Mouse (Mus musculus): Measurements from ENCODE around the gene Atmin.

The Atmin gene

GRCm38 (mm10) chr8:116951778-116952177, 8.6 kb downstream of the Atmin start:
- DNase-seq = no peak

DNA sequence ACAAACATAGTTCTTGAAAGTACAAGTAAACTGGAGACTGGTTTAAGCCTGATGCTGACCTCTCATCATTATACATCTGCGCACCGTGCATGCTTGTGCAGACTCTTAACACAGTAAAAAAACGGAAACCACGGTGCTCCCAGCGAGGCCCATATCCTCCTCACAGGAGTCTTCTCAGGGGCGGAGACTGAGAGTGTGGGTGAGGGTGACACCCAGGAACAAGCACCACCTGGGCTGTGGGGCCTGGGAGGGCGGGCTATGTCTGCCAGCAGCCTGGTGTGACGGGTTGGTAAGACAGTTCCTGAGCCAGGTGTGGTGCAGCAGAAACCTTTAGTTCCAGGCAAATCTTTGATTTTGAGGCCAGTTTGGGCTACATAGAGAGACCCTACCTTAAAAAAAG, 9.2 kb downstream of the Atmin start:
- DNase-seq = no peak

GRCm38 (mm10) chr8:116954415-116954814, 11.2 kb downstream of the Atmin start:
- peak; percentile 84 for DNase-seq

GRCm38 (mm10) chr8:116969531-116969930, 26.3 kb downstream of the Atmin start:
- DNase-seq = no peak

- no peak for DNase-seq
Observed at GRCm38 (mm10) chr8:116975066-116975465, 31.9 kb downstream of the Atmin start.

DNA sequence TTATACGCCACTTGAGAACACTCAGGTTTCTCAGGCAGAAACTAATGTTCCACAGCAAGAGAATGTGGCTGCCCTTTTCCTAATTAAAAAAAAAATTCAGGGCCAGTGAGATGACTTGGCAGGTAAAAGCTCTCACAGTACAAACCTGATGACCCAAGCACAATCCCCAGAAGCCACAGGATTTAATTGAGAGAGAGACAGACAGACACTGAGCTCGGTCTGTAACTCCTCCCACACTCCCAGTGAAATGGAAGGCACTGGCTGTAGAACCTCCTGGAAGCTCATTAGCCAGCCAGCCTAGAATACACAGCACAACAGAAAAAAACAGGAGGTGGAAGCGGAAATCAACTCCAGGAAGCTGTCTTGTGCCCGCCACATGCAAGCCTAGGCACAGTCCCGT, 32.4 kb downstream of the Atmin start:
- DNase-seq = no peak

GRCm38 (mm10) chr8:116978052-116978451, 34.9 kb downstream of the Atmin start:
- no peak for DNase-seq

GRCm38 (mm10) chr8:116978631-116979256, 35.6 kb downstream of the Atmin start, which contains the start of gene 1700030J22Rik:
Gene 1700030J22Rik, minus strand, starts transcription at chr8:116978959.
- DNase-seq = peak; percentile 99

GRCm38 (mm10) chr8:116980117-116980516, 36.9 kb downstream of the Atmin start:
- peak; percentile 35 for DNase-seq

DNA sequence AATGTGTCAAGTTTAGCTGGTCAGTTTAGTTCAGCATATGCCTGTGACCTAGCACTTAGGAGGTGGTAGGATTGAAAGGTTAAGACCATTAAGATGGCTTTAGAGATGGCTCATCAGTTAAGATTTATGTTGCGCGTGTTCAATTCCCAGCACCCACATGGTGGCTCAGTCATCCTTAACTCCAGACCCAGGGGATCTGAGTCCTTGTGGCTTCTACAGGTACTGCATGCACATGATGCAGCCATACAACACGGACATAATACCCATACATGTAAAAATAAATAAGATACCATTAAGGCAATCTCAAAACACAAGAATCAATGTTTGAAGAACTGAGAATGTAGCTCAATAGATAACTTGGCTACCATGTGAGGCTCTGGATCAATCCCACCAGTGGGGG, 46.6 kb downstream of the Atmin start:
- DNase-seq = no peak

GRCm38 (mm10) chr8:116991241-116991640, 48.0 kb downstream of the Atmin start:
- DNase-seq = no peak

DNA sequence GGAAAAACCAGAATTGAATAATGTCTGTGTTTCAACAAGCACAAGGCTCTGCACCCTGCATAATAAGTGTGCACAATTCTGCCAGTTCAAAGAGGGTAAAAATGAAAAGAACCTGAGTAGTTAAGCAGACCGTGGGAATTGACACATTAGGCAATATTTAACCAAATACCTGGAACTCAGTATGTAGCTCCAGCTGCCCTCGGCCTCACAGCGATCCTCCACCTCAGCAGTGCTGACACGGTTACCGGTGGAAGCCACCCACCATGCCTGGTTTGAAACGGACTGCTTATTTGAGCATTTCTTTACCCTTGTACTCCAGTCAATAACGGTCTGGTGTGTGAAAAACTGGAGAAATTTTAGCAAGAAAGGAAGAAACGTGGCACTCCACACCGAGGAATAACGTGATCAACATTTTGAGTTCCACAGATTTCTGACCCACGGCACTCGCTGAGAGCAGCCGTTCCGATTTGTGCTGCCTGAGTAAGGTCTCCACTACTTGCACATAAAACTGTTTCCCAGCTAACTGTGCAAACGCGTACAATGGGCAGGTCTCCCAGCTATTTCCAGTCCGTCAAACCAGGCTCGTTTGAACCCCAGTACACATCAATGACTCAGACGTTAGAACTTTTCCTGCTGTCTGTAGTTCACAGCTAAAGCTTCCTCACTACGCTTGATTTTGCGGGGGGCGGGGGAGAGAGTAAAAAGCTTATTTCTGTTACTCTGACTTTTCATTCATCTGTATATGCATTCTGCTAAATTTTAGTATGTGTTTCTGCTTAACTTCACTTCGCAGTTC, 49.2 kb downstream of the Atmin start:
- no peak for DNase-seq

GRCm38 (mm10) chr8:116993095-116993867, 50.1 kb downstream of the Atmin start, which contains the start of gene Gcsh:
Gene Gcsh, minus strand, starts transcription at chr8:116993537.
- DNase-seq = peak; percentile 98

- no peak for DNase-seq
Observed at GRCm38 (mm10) chr8:116994016-116994716, 51.0 kb downstream of the Atmin start.

All from right cerebral cortex, postnatal 25 days (tissue).